Mouse (Mus musculus): ENCODE measurements around the gene Tll2. TPM values are rescaled to one million over a fixed set of nuclear protein-coding genes. Genes with fewer than 3 reads are reported as not detected.

Gene Tll2
- polyA plus RNA-seq (2012; rRNA removed), result 1.5 and 1.7 TPM in 2 replicates

GRCm38 (mm10) chr19:41206811-41207344 lies at the start of gene Tll2:
TSS of gene Tll2 (minus strand) at chr19:41206835.

GRCm38 (mm10) chr19:41076906-41077305 lies 129.7 kb downstream of the Tll2 start, which contains the start of gene Opalin:
TSS of gene Opalin (minus strand) at chr19:41077113.

Other genes with a start within 250 kb of the Tll2 start
- gene Blnk, start 212.3 kb downstream of the Tll2 start, polyA plus RNA-seq (2012; rRNA removed), result 0.31 and 0.43 TPM in 2 replicates
- 0.02 TPM in 1 of 2 replicates, not detected in the other for gene Dntt, start 177.6 kb downstream of the Tll2 start, polyA plus RNA-seq (2012; rRNA removed)
- gene Opalin, start 129.7 kb downstream of the Tll2 start, polyA plus RNA-seq (2012; rRNA removed), result 0.03 and 0.05 TPM in 2 replicates
- 93.2 and 95.0 TPM in 2 replicates for gene Tm9sf3, start 57.2 kb upstream of the Tll2 start, polyA plus RNA-seq (2012; rRNA removed)
- 2.1 and 2.2 TPM in 2 replicates for gene Pik3ap1, start 178.3 kb upstream of the Tll2 start, polyA plus RNA-seq (2012; rRNA removed)

All from central nervous system, embryonic 14 days (tissue).